32 mouse cellular contexts compared by ENCODE assay signal in the genomic region with DNA sequence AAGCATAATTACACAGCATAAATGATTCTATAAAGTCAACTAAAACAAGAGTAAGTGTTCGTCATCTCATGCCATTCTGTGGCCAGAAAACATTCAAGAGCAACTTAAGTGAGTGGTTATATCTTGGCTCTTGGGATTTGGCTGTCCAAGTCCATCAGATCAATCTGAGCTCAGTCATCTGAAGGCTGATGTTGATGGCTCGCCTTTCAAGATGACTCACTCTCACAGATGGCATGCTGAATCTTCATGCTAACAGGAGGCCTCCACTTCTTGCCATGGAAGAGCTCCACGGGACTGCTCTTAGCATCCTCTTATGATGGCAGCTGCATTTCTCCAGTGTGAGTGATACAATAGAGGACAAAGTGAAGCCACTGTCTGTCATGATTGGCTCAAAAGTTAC. TPM values are rescaled to one million over a fixed set of nuclear protein-coding genes. Genes with fewer than 3 reads are reported as not detected.
A peak's percentile ranks its signal among the peaks of the same experiment; 100 is the strongest.
DNase-seq lines count a peak whose midpoint lies in the region; TF ChIP-seq lines count a peak whose summit lies in the region.
"Had no signal": no experiment of that assay in that cellular context is flagged by ENCODE, and none has a peak within 500 bp of the region (broad histone marks: within the 10 kb centered on the region; RNA-seq: fewer than 3 reads in every experiment).

No protein-coding gene starts in this region.

- no peak for TF ChIP-seq CTCF in CH12.LX (conservative IDR thresholded peaks at IDR 0.05 in 1 of 2, IDR thresholded peaks at IDR 0.05 in 1 of 2; ENCODE audit: low read depth in 2 of 2, low read length in 2 of 2)

- H3K9me3 ChIP-seq in CH12.LX (replicated peaks; ENCODE audit: low read length) = no peaks in the 10 kb centered on the region
- H3K9me3 ChIP-seq: hindbrain, embryonic 10.5 days; hindbrain, embryonic 15.5 days; liver, embryonic 12.5 days; megakaryocyte, embryonic 14.5 days; midbrain, embryonic 12.5 days; neural tube, embryonic 12.5 days had no signal

- H3K4me2 ChIP-seq in CH12.LX (ENCODE audit: insufficient read depth, low read depth, poor library complexity, severe bottlenecking) = no peak overlapping the region
- H3K4me2 ChIP-seq: hindbrain, embryonic 15.5 days; liver, embryonic 12.5 days; midbrain, embryonic 12.5 days; neural tube, embryonic 12.5 days had no signal

- dilution Hi-C loops in CH12.LX (cut with MboI; ENCODE audit: extremely low pct_ligation_motif_present, extremely low pct_unique_long_range_greater_than_20kb, low sequenced_read_pairs) = no loop called here

- no peaks in the 10 kb centered on the region for H3K4me1 ChIP-seq in CH12.LX (ENCODE audit: control insufficient read depth in 1 of 2, insufficient read depth in 2 of 2)
- H3K4me1 ChIP-seq: hindbrain, embryonic 10.5 days; hindbrain, embryonic 15.5 days; liver, embryonic 12.5 days; megakaryocyte, embryonic 14.5 days; midbrain, embryonic 12.5 days; neural tube, embryonic 12.5 days had no signal

- DNase-seq in cerebellum, adult 18-20 months = peak; percentile 35 to 37
- DNase-seq in cerebellum, adult 11 months = no peak
- DNase-seq in CH12.LX (ENCODE audit: extremely low read depth) = peak; percentile 1
- DNase-seq in cerebellum, adult 9-10 months = peak; percentile 58
- peak; percentile 52 for DNase-seq in retina, embryonic 14.5 days (ENCODE audit: low spot score)
- no peak for DNase-seq in kidney, postnatal 14 days
- no peak for DNase-seq in spleen, postnatal 4 days (ENCODE audit: low spot score in 2 of 2)
- DNase-seq: adrenal gland, postnatal 36 days; gastrocnemius, postnatal 14 days; heart, postnatal 14 days; kidney, adult 11 months; kidney, postnatal 25 days; layer of hippocampus, postnatal 36 days; left cerebral cortex, postnatal 4 days; liver, postnatal 0 days; lung, postnatal 4 days; right cerebral cortex, postnatal 14 days; thymus, adult 18-20 months; thymus, postnatal 4 days had no signal

- TF ChIP-seq EP300 in CH12.LX (IDR thresholded peaks at IDR 0.05; ENCODE audit: low read length) = no peak

- in situ Hi-C loops in CH12.LX (cut with MboI; ENCODE audit: low pct_ligation_motif_present, low pct_unique_long_range_greater_than_20kb, low sequenced_read_pairs) = no loop called here

- no peaks in the 10 kb centered on the region for H3K79me2 ChIP-seq in CH12.LX (replicated peaks; ENCODE audit: control insufficient read depth, extremely low read depth, insufficient read depth, poor library complexity, severe bottlenecking)

- TF ChIP-seq POLR2A in CH12.LX (IDR thresholded peaks at IDR 0.05; ENCODE audit: low read depth, low read length) = no peak

- no peaks in the 10 kb centered on the region for H3K27me3 ChIP-seq in CH12.LX (replicated peaks)
- H3K27me3 ChIP-seq: hindbrain, embryonic 15.5 days; liver, embryonic 12.5 days; megakaryocyte, embryonic 14.5 days; midbrain, embryonic 12.5 days; neural tube, embryonic 12.5 days had no signal

- no peak overlapping the region for H3K9ac ChIP-seq in CH12.LX (ENCODE audit: insufficient read depth, low read depth)
- H3K9ac ChIP-seq: hindbrain, embryonic 15.5 days; liver, embryonic 12.5 days; liver, postnatal 0 days; midbrain, embryonic 12.5 days; neural tube, embryonic 12.5 days had no signal

- TF ChIP-seq RAD21 in CH12.LX (IDR thresholded peaks at IDR 0.05; ENCODE audit: low read depth, low read length) = no peak

- H3K36me3 ChIP-seq in CH12.LX (replicated peaks in 1 of 2; ENCODE audit: control insufficient read depth in 1 of 2, insufficient read depth in 1 of 2, low read length in 1 of 2) = no peaks in the 10 kb centered on the region
- H3K36me3 ChIP-seq: hindbrain, embryonic 10.5 days; hindbrain, embryonic 15.5 days; liver, embryonic 12.5 days; midbrain, embryonic 12.5 days; neural tube, embryonic 12.5 days had no signal

- no peak overlapping the region for H3K4me3 ChIP-seq in CH12.LX (replicated peaks in 1 of 3; ENCODE audit: low read depth in 2 of 3, low read length in 2 of 3, poor library complexity in 1 of 3)
- H3K4me3 ChIP-seq: erythroblast, embryonic 14.5 days; hindbrain, embryonic 10.5 days; hindbrain, embryonic 15.5 days; layer of hippocampus, adult 2 months; liver, embryonic 12.5 days; megakaryocyte, embryonic 14.5 days; midbrain, embryonic 12.5 days; myocyte; neural tube, embryonic 12.5 days had no signal

- H3K27ac ChIP-seq in CH12.LX (ENCODE audit: insufficient read depth, low read depth) = no peak overlapping the region
- H3K27ac ChIP-seq: hindbrain, embryonic 10.5 days; hindbrain, embryonic 15.5 days; layer of hippocampus, adult 2 months; liver, embryonic 12.5 days; midbrain, embryonic 12.5 days; neural tube, embryonic 12.5 days had no signal

TF ChIP-seq in CH12.LX, 34 proteins besides CTCF, POLR2A, EP300 and RAD21:
- no peak for TF ChIP-seq UBTF (IDR thresholded peaks at IDR 0.05; ENCODE audit: low read depth, low read length)
- no peak for TF ChIP-seq IRF4 (IDR thresholded peaks at IDR 0.05; ENCODE audit: low read depth, low read length)
- TF ChIP-seq SIN3A (IDR thresholded peaks at IDR 0.05; ENCODE audit: low read length) = no peak
- no peak for TF ChIP-seq NELFE (IDR thresholded peaks at IDR 0.05; ENCODE audit: low read depth, low read length)
- no peak for TF ChIP-seq MAFK (IDR thresholded peaks at IDR 0.05; ENCODE audit: insufficient replicate concordance, low read length)
- TF ChIP-seq ETS1 (conservative IDR thresholded peaks at IDR 0.05; ENCODE audit: low read depth, low read length) = no peak
- no peak for TF ChIP-seq ZMIZ1 (IDR thresholded peaks at IDR 0.05; ENCODE audit: low read depth, low read length)
- TF ChIP-seq NRF1 (IDR thresholded peaks at IDR 0.05; ENCODE audit: low read depth, low read length) = no peak
- no peak for TF ChIP-seq MEF2A (IDR thresholded peaks at IDR 0.05; ENCODE audit: borderline replicate concordance, low read depth, low read length)
- no peak for TF ChIP-seq SMC3 (IDR thresholded peaks at IDR 0.05; ENCODE audit: low read depth, low read length)
- TF ChIP-seq KAT2A (IDR thresholded peaks at IDR 0.05; ENCODE audit: insufficient replicate concordance, low read length) = no peak
- TF ChIP-seq ZC3H11A (IDR thresholded peaks at IDR 0.05; ENCODE audit: low read depth, low read length) = no peak
- TF ChIP-seq E2F4 (IDR thresholded peaks at IDR 0.05; ENCODE audit: insufficient replicate concordance, low read depth, low read length) = no peak
- no peak for TF ChIP-seq MAX (IDR thresholded peaks at IDR 0.05; ENCODE audit: low read length)
- no peak for TF ChIP-seq ZKSCAN1 (IDR thresholded peaks at IDR 0.05; ENCODE audit: borderline replicate concordance, low read depth, low read length)
TF ChIP-seq in CH12.LX: peak in this region for 0.

RNA-seq across cellular contexts. Expression of a gene that starts 34.1 kb away (rescaled TPM):
- not detected in 2 replicates for total RNA-seq in CH12.LX (2012; rRNA removed)
- not detected in 2 replicates for total RNA-seq in CH12.LX (2014; rRNA removed)
- polyA plus RNA-seq in CH12.LX (2012; ENCODE audit: insufficient read length, low read depth) = not detected in 2 replicates
- total RNA-seq: common myeloid progenitor, adult 5-6 weeks; gastrocnemius, postnatal 14 days; granulocyte monocyte progenitor cell, adult 5-6 weeks; MEL had no signal
- polyA plus RNA-seq: erythroblast, embryonic 14.5 days; inflammation-experienced regulatory T-cells, adult 6 months; liver, postnatal 0 days; myocyte had no signal

Comparison
In these comparisons a context has a peak if more than half of its experiments do, and no peak if none do; other contexts are left out.
1. DNase-seq: peak in cerebellum, adult 18-20 months (2 of 2), CH12.LX (single experiment), cerebellum, adult 9-10 months (single experiment) and retina, embryonic 14.5 days (single experiment); none in cerebellum, adult 11 months (single experiment), kidney, postnatal 14 days (single experiment) and spleen, postnatal 4 days (0 of 2).